Mouse (Mus musculus) kidney, embryonic 14.5 days (tissue): ENCODE measurements around the gene Mtif3. TPM values are rescaled to one million over a fixed set of nuclear protein-coding genes. Genes with fewer than 3 reads are reported as not detected.
A peak's percentile ranks its signal among the peaks of the same experiment; 100 is the strongest.

Experiments used
- ATAC-seq: fragments of 200-750 bp; cut with Nextera tagmentation; 2 replicates; pipeline ENCODE4 v1.8.0; 2017; ENCODE audit warnings: moderate number of reproducible peaks, mild to moderate bottlenecking, moderate TSS enrichment, moderate library complexity; ENCODE audit not compliant: low FRiP score, low TSS enrichment
- H3K27ac ChIP-seq: fragments of 300-500 bp; sonication (generic); 2 replicates; pipeline ENCODE4 v1.5.1; 2014; ENCODE audit warnings: low read depth, mild to moderate bottlenecking, low read length, moderate library complexity, mixed read lengths
- H3K27me3 ChIP-seq: fragments of 300-500 bp; sonication (generic); 2 replicates; pipeline ENCODE4 v1.6.1; 2014; ENCODE audit warnings: mild to moderate bottlenecking, low read length; ENCODE audit not compliant: control insufficient read depth, insufficient read depth
- H3K36me3 ChIP-seq: fragments of 300-500 bp; sonication (generic); 2 replicates; pipeline ENCODE4 v1.6.1; 2014; ENCODE audit warnings: low read length, mixed read lengths; ENCODE audit not compliant: control insufficient read depth, insufficient read depth
- H3K4me1 ChIP-seq: fragments of 300-500 bp; sonication (generic); 2 replicates; pipeline ENCODE4 v1.6.1; 2014; ENCODE audit warnings: low read length, mixed read lengths; ENCODE audit not compliant: control insufficient read depth, insufficient read depth
- H3K4me2 ChIP-seq: fragments of 300-500 bp; sonication (generic); replicated peaks from 2 replicates; pipeline ENCODE4 v1.6.1; 2014; ENCODE audit warnings: low read depth, mild to moderate bottlenecking, low read length
- H3K4me3 ChIP-seq: fragments of 300-500 bp; sonication (generic); 2 replicates; pipeline ENCODE4 v1.5.1; 2014; ENCODE audit warnings: mild to moderate bottlenecking, low read length
- H3K9ac ChIP-seq: fragments of 300-500 bp; sonication (generic); 2 replicates; pipeline ENCODE4 v1.6.1; 2014; ENCODE audit warnings: low read depth, mild to moderate bottlenecking, low read length, moderate library complexity
- H3K9me3 ChIP-seq: fragments of 300-500 bp; sonication (generic); 2 replicates; pipeline ENCODE4 v1.6.1; 2016; ENCODE audit warnings: low read length; ENCODE audit not compliant: control insufficient read depth
- WGBS: fragments of 180-500 bp; shearing (Covaris S2); extraction: QIAGEN DNeasy Blood & Tissue Kit; methylation state at CpG from one replicate; pipeline ENCODE4 v1.1.7; 2014; 5-methylcytosine and 5-hydroxymethylcytosine counted together
- polyA plus RNA-seq: library from polyadenylated mRNA; unstranded; fragments of >200 nt; fragmentation: Nextera tagmentation; extraction: Ambion mirVana; gene quantifications from 2 replicates; pipeline ENCODE4 v1.2.1, GENCODE M21; 2014

Mtif3 gene
- polyA plus RNA-seq, 1 experiment from 2014 or later = 21.1 TPM

- 23% methylated on average over 9 of the region's 9 CpGs for WGBS
- Histone ChIP-seq H3K27me3 (no peaks in the 10 kb centered on the region), H3K4me3 (no peak overlapping the region), H3K36me3 (no peaks in the 10 kb centered on the region), H3K9ac (no peak overlapping the region), H3K9me3 (no peaks in the 10 kb centered on the region), H3K4me2 (no peak overlapping the region), H3K4me1 (peaks cover 6% of the 10 kb centered on the region; the same call in 1 of the 2 replicates), H3K27ac (no peak overlapping the region)
- ATAC-seq = peak; percentile 61; the same call in 1 of the 2 replicates
These were observed 49.4 kb downstream of the Mtif3 start for GRCm38 (mm10) chr5:146914088-146914766.

DNA sequence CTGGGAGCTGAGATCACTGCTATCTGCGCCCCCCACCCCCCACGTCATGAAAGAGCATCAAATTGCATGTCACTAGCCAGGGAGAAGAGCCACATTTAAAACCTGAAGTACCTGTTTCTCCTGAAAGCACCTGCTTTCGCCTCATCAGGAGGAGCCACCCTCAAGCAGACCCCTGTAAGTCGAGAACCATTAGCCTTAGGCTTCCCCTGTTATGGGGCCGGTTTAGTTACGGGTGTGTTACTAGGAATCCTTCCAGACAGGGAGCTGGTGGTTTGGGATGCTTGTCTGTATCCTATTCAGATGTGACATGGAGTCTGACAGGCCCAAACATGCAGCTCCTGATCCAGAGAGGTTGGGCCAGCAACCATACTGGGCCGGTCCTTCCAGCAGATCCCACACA, 50.2 kb downstream of the Mtif3 start:
- WGBS = 66% methylated on average over 7 of the region's 7 CpGs

DNA sequence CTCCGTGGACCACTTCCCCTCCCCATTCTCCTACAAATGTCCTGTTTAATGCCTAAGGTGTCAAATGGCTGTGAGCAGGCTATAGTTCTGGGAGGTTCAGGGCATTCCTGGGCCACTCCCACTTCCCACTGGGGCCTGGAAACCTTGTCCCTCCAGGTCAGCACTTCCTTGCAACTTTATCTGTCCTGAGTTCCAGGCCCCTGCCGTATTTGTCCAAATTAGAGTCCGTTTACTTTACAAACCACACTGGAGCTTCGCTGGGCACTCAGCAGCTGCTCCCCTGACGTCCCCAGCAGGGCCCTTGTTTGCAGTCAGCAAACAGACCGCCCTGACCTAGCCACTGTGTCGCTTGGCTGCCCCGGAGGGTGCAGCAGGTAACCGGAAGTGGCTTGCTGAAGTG, 51.4 kb downstream of the Mtif3 start:
- ATAC-seq = peak; percentile 66; the same call in 1 of the 2 replicates
- 4% methylated on average over 9 of the region's 9 CpGs for WGBS
- Histone ChIP-seq H3K27me3 (no peaks in the 10 kb centered on the region), H3K4me2 (no peak overlapping the region), H3K4me1 (peaks cover 13% of the 10 kb centered on the region; the same call in 1 of the 2 replicates), H3K9me3 (no peaks in the 10 kb centered on the region), H3K9ac (no peak overlapping the region), H3K4me3 (no peak overlapping the region), H3K27ac (no peak overlapping the region; the same call in 1 of the 2 replicates), H3K36me3 (no peaks in the 10 kb centered on the region)

More for the DNA sequence above, 50.2 kb downstream of the Mtif3 start:
- peaks cover 6% of the 10 kb centered on the region; the same call in 1 of the 2 replicates for H3K4me1 ChIP-seq
- H3K4me3 ChIP-seq = no peak overlapping the region
- no peak overlapping the region for H3K4me2 ChIP-seq
- no peak for ATAC-seq
- H3K27ac ChIP-seq = no peak overlapping the region
- no peaks in the 10 kb centered on the region for H3K36me3 ChIP-seq
- no peaks in the 10 kb centered on the region for H3K9me3 ChIP-seq
- H3K27me3 ChIP-seq = no peaks in the 10 kb centered on the region
- no peak overlapping the region for H3K9ac ChIP-seq

DNA sequence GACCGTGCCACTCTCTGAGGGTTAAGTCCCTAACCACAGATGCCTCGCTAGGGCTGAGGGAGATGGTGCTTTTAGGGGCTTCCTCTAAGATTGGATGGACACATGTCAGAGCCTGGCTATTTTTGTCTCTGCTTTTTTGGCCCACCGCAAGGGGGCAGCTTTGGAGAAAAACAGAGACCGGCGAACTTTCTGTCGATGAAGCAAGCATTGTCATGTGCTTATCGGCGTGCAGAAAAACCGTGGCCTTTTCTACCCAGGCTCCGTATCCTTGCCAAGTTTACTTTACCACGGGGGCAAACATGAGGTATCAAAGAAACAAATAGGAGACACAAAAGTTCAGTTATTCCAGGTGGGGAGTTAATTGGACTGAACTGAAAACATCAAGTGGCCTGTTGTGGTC, 55.0 kb downstream of the Mtif3 start:
- ATAC-seq = no peak
- H3K9ac ChIP-seq = no peak overlapping the region
- H3K4me2 ChIP-seq = no peak overlapping the region
- H3K4me3 ChIP-seq = no peak overlapping the region
- H3K36me3 ChIP-seq = no peaks in the 10 kb centered on the region
- no peaks in the 10 kb centered on the region for H3K9me3 ChIP-seq
- H3K4me1 ChIP-seq = peaks cover 16% of the 10 kb centered on the region; the same call in 1 of the 2 replicates
- H3K27ac ChIP-seq = no peak overlapping the region
- no peaks in the 10 kb centered on the region for H3K27me3 ChIP-seq
- 54% methylated on average over 11 of the region's 11 CpGs for WGBS

- Histone ChIP-seq H3K9me3 (no peaks in the 10 kb centered on the region), H3K4me1 (peaks cover 15% of the 10 kb centered on the region; the same call in 1 of the 2 replicates), H3K27me3 (no peaks in the 10 kb centered on the region), H3K9ac (no peak overlapping the region), H3K27ac (no peak overlapping the region), H3K4me3 (no peak overlapping the region), H3K36me3 (no peaks in the 10 kb centered on the region), H3K4me2 (no peak overlapping the region)
- peak; percentile 24 for ATAC-seq
- 14% methylated on average over 5 of the region's 5 CpGs for WGBS
These were observed 56.1 kb downstream of the Mtif3 start for GRCm38 (mm10) chr5:146907533-146907932.

GRCm38 (mm10) chr5:146905486-146906172, 58.0 kb downstream of the Mtif3 start:
- H3K27me3 ChIP-seq = no peaks in the 10 kb centered on the region
- H3K4me1 ChIP-seq = 0 out of 2 replicates have a peak, but pooled peaks cover 10% of the 10 kb centered on the region
- no peak overlapping the region for H3K9ac ChIP-seq
- 24% methylated on average over 14 of the region's 14 CpGs for WGBS
- no peaks in the 10 kb centered on the region for H3K36me3 ChIP-seq
- peak overlapping the region; percentile 24; the same call in 1 of the 2 replicates for H3K4me2 ChIP-seq
- H3K27ac ChIP-seq = no peak overlapping the region
- peak; percentile 40; the same call in 1 of the 2 replicates for ATAC-seq
- no peaks in the 10 kb centered on the region for H3K9me3 ChIP-seq
- H3K4me3 ChIP-seq = no peak overlapping the region

DNA sequence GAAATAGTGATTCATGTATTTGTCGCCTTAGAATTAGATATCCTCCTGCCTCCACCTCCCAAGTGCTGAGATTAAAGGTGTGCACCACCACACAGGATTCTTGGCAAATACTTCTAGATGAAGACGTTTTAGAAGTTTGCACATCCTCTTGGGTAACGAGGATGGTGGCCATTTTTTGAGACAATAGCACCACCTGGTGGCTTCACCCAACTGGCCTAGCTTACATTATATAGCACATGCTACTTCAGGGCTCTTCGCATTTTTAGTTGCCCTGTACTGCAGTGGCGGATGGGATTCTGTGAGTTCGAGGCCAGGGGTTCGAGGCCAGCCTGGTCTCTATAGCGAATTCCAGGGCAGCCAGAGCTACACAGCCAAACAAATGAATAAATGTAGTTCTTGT, 59.2 kb downstream of the Mtif3 start:
- Histone ChIP-seq H3K27me3 (no peaks in the 10 kb centered on the region), H3K4me1 (0 out of 2 replicates have a peak, but pooled peaks cover 10% of the 10 kb centered on the region), H3K4me2 (no peak overlapping the region), H3K9ac (no peak overlapping the region), H3K9me3 (no peaks in the 10 kb centered on the region), H3K27ac (no peak overlapping the region), H3K4me3 (no peak overlapping the region), H3K36me3 (no peaks in the 10 kb centered on the region)
- WGBS = 28% methylated on average over 8 of the region's 8 CpGs
- ATAC-seq = peak; percentile 72; the same call in 1 of the 2 replicates
